Mouse (Mus musculus): ENCODE data around the gene Kat6b.
"Not testable (repeated sequence)": the region's sequence is repeated elsewhere in the genome, so short reads cannot be mapped to it uniquely, and the experiment has no call there.

Gene Kat6b

GRCm38 (mm10) chr14:21662465-21663142, 181.4 kb downstream of the Kat6b start:
- in situ Hi-C loops (cut with MseI, MboI), result no loop called here

GRCm38 (mm10) chr14:21669218-21669617, 188.0 kb downstream of the Kat6b start:
- in situ Hi-C loops (cut with MseI, MboI), result no loop called here

GRCm38 (mm10) chr14:21669633-21670421, 188.6 kb downstream of the Kat6b start:
- in situ Hi-C loops (cut with MseI, MboI), result no loop called here

DNA sequence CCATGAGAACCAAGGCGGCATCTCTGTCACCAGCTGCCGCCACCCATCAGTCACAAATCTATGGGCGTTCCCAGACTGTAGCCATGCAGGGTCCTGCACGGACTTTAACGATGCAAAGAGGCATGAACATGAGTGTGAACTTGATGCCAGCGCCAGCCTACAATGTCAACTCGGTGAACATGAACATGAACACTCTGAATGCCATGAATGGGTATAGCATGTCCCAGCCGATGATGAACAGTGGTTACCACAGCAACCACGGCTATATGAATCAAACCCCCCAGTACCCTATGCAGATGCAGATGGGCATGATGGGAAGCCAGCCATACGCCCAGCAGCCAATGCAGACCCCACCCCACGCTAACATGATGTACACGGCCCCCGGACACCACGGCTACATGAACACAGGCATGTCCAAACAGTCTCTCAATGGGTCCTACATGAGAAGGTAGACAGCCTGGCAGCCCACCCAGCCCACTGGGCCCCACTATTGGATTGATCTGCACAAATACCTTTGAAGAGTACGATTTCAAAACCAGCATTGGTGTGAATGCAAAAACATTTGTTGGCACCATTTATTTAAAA, 189.3 kb downstream of the Kat6b start:
- in situ Hi-C loops (cut with MseI, MboI), result not testable (repeated sequence)

GRCm38 (mm10) chr14:21673100-21673499, 191.9 kb downstream of the Kat6b start:
- in situ Hi-C loops (cut with MseI, MboI), result no loop called here

DNA sequence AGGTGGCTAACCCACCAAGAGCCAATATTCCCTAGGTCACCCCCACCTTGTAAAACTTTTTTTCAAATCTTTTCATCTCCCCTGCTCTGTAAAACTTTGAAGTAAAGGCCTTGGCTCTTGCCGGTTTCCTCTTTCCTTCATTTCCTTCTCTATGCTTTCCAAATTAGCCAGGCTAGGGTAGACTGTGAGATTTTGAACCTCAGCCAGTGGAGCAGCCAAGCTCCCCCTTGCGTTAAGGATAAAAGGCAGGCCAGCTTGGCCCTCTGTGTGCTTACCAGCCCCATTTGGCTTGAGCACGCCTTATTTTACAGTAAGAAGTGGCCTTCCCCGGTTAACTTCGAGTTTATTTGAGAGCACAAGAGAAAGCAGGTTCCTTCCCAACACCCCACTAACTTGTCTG, 193.2 kb downstream of the Kat6b start:
- in situ Hi-C loops (cut with MseI, MboI), result no loop called here

DNA sequence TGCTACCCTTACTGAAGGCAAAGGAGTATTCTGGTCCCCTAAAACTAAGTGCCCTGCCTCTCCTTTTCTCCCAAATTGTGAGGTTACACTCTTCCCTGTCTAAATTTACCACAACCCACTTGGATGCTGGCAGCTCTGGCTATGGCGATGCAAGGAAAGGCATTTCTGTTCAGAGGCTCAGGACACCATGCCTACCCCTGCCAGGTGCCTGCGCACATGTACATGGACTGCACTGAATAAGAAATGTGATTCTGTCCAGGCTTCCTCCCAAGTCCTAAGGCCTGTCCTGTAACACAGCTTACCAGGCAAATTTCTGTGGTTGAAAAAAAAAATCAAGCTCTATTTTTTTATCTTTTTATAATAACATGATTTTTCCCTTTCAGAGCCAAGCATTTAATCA, 195.0 kb downstream of the Kat6b start:
- in situ Hi-C loops (cut with MseI, MboI), result no loop called here

- in situ Hi-C loops (cut with MseI, MboI), result no loop called here
Observed at GRCm38 (mm10) chr14:21678509-21679285, 197.5 kb downstream of the Kat6b start.

DNA sequence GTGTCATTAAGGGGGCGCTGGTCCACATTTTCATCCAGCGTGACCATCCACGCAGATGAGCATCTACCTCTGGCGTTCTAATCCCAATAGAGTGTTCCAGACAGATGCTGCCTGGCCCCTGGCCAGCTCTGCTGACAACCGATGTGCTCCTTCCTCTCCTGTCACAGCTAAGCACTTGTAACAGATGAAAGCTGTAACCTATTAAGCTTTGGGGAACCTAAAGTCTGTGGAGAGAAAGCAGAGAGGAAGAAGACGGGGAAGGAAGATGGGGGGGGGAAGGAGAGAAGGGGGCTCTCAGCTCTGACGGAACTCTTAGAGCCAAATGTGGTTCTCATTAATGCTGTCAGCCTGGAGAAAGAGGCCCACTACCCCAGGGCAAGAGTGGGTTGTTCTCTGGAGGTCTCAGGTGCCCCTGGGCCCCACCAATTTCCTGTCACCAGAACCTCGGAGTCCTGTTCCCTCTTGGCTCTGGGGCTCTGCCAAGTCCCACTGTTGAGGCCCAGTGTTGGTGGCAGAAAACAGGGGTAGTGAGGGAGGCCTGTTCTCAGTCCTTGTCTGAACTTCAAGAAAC, 198.5 kb downstream of the Kat6b start:
- in situ Hi-C loops (cut with MseI, MboI), result loop anchor here (5.0 to 10.0 kb wide), 2 partner anchors 55 to 58 kb away; no protein-coding TSS in a partner anchor

DNA sequence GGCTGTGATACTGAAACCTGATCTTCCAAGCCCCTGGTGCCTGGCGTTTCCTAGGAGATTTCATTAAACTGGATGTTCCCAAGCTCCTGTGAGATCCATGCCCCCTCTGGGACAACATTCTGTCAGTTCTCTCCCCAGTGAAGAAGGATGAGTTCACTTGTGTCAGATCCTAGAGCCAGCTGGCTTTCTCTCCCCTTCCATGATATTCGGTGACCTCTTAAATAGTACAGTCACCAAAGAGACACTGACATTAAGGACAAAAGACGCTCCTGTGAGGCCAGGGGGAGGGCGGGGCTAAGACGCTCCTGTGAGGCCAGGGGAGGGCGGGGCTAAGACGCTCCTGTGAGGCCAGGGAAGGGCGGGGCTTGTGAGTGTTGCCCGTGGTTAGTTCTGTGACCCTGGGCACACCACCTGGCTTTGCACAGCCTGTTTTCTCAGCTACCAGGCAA, 201.5 kb downstream of the Kat6b start:
- in situ Hi-C loops (cut with MseI, MboI), result loop anchor here (5.0 to 10.0 kb wide), 2 partner anchors 52 to 55 kb away; no protein-coding TSS in a partner anchor

DNA sequence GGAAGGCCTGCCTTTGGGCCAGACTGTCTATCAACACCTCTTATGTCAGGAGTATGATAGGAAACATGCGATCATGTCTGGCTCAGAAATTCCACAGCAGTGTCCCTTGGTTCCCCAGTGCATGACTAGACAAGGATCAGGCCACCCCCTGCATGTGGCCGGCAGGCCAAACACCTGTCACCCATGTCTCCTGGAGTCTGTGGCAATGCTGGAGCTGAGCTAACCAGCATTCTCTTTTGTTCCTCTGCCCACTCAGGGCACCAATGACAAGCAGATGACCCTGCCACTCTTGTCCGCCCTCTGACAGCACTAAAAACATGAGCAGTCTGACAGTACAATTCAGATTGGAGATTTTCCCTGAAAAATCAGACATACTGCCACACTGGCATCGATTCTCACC, 202.6 kb downstream of the Kat6b start:
- in situ Hi-C loops (cut with MseI, MboI), result loop anchor here (5.0 to 10.0 kb wide), 2 partner anchors 51 to 53 kb away; no protein-coding TSS in a partner anchor

DNA sequence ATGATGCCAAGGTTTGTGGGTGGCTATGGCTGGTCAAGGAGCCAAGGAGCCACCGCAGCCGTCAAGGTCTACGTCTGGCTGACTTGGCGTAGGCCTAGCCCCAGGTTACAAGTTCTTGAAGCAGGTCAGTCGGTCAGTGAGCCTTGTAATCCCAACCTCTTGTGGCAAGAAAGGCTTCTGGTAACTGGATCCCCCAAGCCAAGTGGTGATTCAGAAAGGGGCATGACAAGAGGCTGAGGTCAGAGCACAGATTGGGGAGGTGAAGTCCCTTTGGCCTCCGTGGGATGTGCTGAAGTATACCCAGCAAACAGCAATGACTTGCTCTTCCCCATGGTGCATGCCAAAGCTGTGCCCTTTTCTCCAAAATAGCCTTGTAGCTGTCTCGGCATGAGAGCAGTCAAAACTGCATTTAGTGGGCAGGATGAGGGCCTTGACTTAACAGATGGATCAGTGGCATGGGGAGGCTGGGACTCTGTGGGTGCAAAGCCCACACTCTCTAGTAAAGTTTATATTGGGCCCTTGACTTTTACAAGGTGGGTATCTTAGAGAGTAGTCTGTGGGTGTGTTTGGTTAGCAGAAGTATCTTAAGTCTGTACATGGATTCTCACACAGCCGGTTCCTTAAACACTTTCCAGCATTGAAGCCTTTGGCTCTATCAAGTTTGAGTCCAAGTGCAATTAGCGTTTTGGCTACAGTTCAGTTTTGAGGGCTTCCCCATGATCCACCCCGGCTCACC, 204.3 kb downstream of the Kat6b start:
- in situ Hi-C loops (cut with MseI, MboI), result loop anchor here in 1 of 2 experiments (10.0 kb wide), 1 partner anchor 49 kb away; no protein-coding TSS in a partner anchor

GRCm38 (mm10) chr14:21686376-21687279, 205.4 kb downstream of the Kat6b start:
- in situ Hi-C loops (cut with MseI, MboI), result loop anchor here in 1 of 2 experiments (10.0 kb wide), 1 partner anchor 48 kb away; no protein-coding TSS in a partner anchor

- in situ Hi-C loops (cut with MseI, MboI), result no loop called here
Observed at GRCm38 (mm10) chr14:21691070-21691469, 209.8 kb downstream of the Kat6b start.

DNA sequence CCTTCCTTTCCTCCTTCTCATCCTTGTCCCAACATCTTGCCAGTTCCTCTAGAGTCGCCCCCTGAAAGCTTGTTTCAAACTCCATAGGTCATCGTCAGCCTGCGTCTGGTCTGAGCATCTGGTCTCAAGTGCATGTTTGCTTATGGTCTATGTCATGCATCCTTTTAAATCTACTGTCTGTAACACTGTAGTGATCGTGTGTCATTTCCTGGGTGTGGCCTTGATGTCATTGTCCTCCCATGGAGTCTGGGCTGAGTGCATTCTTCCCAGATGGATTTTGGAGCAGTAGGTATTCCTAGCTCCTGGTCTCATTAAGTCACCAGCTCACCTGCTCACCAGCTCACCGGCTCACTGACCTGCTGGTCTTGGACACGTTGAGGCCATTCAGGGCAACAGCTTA, 213.8 kb downstream of the Kat6b start:
- in situ Hi-C loops (cut with MseI, MboI), result no loop called here

GRCm38 (mm10) chr14:21696186-21696830, 215.1 kb downstream of the Kat6b start:
- in situ Hi-C loops (cut with MseI, MboI), result no loop called here

- in situ Hi-C loops (cut with MseI, MboI), result no loop called here
Observed at GRCm38 (mm10) chr14:21702691-21703090, 221.5 kb downstream of the Kat6b start.

- in situ Hi-C loops (cut with MseI, MboI), result no loop called here
Observed at GRCm38 (mm10) chr14:21703255-21703654, 222.0 kb downstream of the Kat6b start.

DNA sequence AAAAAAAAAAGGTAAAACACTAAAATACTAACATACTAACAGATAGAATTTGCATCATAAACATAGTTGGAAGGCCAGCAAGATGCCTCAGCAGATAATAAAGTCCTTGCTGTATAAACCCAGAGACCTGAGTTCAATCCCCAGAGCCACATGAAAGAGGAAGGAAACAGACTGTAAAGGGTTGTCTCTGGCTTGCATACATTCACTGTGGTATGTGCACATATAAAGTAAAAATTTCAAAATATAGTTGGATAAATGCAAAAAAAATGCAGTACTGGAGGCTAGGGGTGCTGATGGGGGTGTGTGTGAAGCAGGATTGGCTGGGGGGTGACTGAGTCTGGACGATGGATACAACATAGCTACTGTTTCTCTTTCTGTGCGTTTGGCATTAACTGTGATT, 224.2 kb downstream of the Kat6b start:
- in situ Hi-C loops (cut with MseI, MboI), result no loop called here
